Mouse (Mus musculus) leukemia stem cell, adult 10-12 weeks (primary cell): Measurements from ENCODE around the gene Gnai1. TPM values are rescaled to one million over a fixed set of nuclear protein-coding genes. Genes with fewer than 3 reads are reported as not detected.

Experiments
- polyA plus RNA-seq: library from polyadenylated mRNA; stranded (reverse); fragments of >175 nt; gene quantifications from 2 replicates; pipeline ENCODE4 v1.2.3, GENCODE M21; 2012; ENCODE audit warnings: low replicate concordance

Gnai1 gene
- 0.10 and 0.16 TPM in 2 replicates for polyA plus RNA-seq

DNA sequence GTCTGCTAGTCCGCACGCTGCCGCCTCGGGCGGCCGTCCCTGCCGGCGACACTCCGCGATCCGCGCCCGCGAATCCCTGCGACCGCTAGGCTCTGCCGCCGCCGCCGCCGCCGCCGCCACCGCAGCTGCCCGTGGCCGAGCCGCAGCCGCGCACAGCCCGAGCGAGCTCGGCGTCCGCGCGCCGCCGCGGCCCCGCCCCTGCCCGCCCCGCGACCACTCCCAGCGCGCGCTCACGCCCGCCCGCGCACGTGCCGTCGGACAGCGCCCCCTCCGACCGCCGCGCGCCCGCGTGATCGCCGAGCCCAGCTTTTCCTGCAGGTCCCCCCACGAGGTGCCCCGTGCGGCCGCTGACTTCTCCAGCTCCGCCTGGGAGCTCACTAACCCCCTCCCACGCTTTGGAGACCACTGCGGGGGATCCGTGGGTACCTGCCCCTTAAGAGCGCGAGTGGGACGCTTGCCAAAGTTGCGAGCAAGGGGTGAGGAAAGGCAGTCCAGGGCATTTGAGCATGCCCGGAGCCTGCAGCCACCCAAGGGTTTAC is at the start of gene Gnai1:
Gene Gnai1 (minus strand): TSS at position 75 of the 539 bp plus-strand sequence.

